In the genomic region with DNA sequence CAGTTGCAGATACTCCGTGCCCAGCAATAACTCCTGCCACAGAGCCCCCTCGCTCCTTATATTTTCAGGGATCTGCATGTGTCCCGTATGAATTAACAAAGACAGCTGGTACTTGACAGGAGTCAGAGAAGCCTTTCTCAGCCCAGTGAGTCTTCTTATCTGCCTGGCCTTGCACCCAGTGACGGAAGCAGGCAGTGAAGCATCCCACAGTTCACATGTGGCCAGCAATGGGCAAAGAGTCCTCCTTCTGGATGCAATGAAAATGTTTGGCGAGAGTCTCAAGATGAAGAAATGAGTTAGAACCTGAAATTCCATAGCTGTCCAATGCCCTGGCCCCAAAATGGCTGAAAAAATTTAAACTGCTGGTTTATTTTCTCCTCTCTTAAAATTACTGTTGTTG, we compare ENCODE assay signal across 19 mouse cellular contexts.
DNase-seq lines count a peak whose midpoint lies in the region; ATAC-seq and TF ChIP-seq lines count a peak whose summit lies in the region.
"Had no signal": no experiment of that assay in that cellular context is flagged by ENCODE, and none has a peak within 500 bp of the region (broad histone marks: within the 10 kb centered on the region; RNA-seq: fewer than 3 reads in every experiment).

No protein-coding gene starts in this region.

- ATAC-seq in kidney, embryonic 14.5 days (ENCODE audit: low FRiP score, low TSS enrichment) = no peak; the same call in 1 of the 2 replicates
- no peak for ATAC-seq in stomach, embryonic 14.5 days (ENCODE audit: insufficient number of reproducible peaks, insufficient read depth, low FRiP score, low read depth)
- no peak for ATAC-seq in stomach, postnatal 0 days (ENCODE audit: low FRiP score, low TSS enrichment)
- ATAC-seq: forebrain, embryonic 15.5 days; hindbrain, postnatal 0 days had no signal

- H3K4me3 ChIP-seq in kidney, embryonic 14.5 days (ENCODE audit: low read length) = no peak overlapping the region
- no peak overlapping the region for H3K4me3 ChIP-seq in stomach, embryonic 14.5 days (ENCODE audit: low read depth, low read length)
- H3K4me3 ChIP-seq in stomach, postnatal 0 days (ENCODE audit: low read depth, low read length) = no peak overlapping the region
- H3K4me3 ChIP-seq: erythroblast, embryonic 14.5 days; forebrain, embryonic 15.5 days; limb, embryonic 12.5 days; liver, embryonic 13.5 days; neural tube, embryonic 12.5 days had no signal

- no peaks in the 10 kb centered on the region for H3K27me3 ChIP-seq in kidney, embryonic 14.5 days (ENCODE audit: control insufficient read depth, insufficient read depth, low read length)
- no peaks in the 10 kb centered on the region for H3K27me3 ChIP-seq in stomach, embryonic 14.5 days (ENCODE audit: control insufficient read depth, insufficient read depth, low read length)
- no peaks in the 10 kb centered on the region for H3K27me3 ChIP-seq in stomach, postnatal 0 days (ENCODE audit: control insufficient read depth, insufficient read depth, low read length)
- H3K27me3 ChIP-seq: CH12.LX; forebrain, embryonic 15.5 days; limb, embryonic 12.5 days; liver, embryonic 13.5 days; neural tube, embryonic 12.5 days had no signal

- no peak for TF ChIP-seq EP300 in stomach, postnatal 0 days (optimal IDR thresholded peaks at IDR 0.05)

- H3K9me3 ChIP-seq in kidney, embryonic 14.5 days (ENCODE audit: control insufficient read depth, low read length) = no peaks in the 10 kb centered on the region
- H3K9me3 ChIP-seq in stomach, embryonic 14.5 days (ENCODE audit: control insufficient read depth, low read depth, low read length) = no peaks in the 10 kb centered on the region
- H3K9me3 ChIP-seq in stomach, postnatal 0 days (ENCODE audit: control insufficient read depth, low read length) = no peaks in the 10 kb centered on the region
- H3K9me3 ChIP-seq: forebrain, embryonic 15.5 days; limb, embryonic 12.5 days; liver, embryonic 13.5 days; neural tube, embryonic 12.5 days had no signal

- H3K4me1 ChIP-seq in kidney, embryonic 14.5 days (ENCODE audit: control insufficient read depth, insufficient read depth, low read length) = peaks cover 14% of the 10 kb centered on the region
- peaks cover 8% of the 10 kb centered on the region for H3K4me1 ChIP-seq in stomach, embryonic 14.5 days (ENCODE audit: control insufficient read depth, insufficient read depth, low read length)
- H3K4me1 ChIP-seq in stomach, postnatal 0 days (replicated peaks; ENCODE audit: control insufficient read depth, insufficient read depth) = 0 out of 2 replicates have a peak, but pooled peaks cover 2% of the 10 kb centered on the region
- H3K4me1 ChIP-seq: forebrain, embryonic 15.5 days; liver, embryonic 13.5 days; neural tube, embryonic 12.5 days had no signal

- H3K4me2 ChIP-seq in kidney, embryonic 14.5 days (replicated peaks; ENCODE audit: low read depth, low read length) = no peak overlapping the region
- no peak overlapping the region for H3K4me2 ChIP-seq in stomach, embryonic 14.5 days (replicated peaks; ENCODE audit: low read depth, low read length)
- no peak overlapping the region for H3K4me2 ChIP-seq in stomach, postnatal 0 days (replicated peaks; ENCODE audit: low read depth)
- H3K4me2 ChIP-seq: forebrain, embryonic 15.5 days; limb, embryonic 12.5 days; liver, embryonic 13.5 days; neural tube, embryonic 12.5 days had no signal

- peak; percentile 17 for DNase-seq in adrenal gland, postnatal 10 days
- no peak for DNase-seq in adrenal gland, adult 18-20 months (ENCODE audit: low spot score in 2 of 2)
- DNase-seq in kidney, adult 8-10 months = no peak
- DNase-seq in stomach, postnatal 0 days (ENCODE audit: low spot score) = no peak
- DNase-seq in gastrocnemius, postnatal 36 days = no peak
- no peak for DNase-seq in thymus, postnatal 36 days
- DNase-seq: cerebellum, adult 11 months; cerebellum, postnatal 14 days; heart, postnatal 4 days; liver, embryonic 13.5 days; right cerebral cortex, postnatal 25 days had no signal

- no peak for TF ChIP-seq CTCF in stomach, postnatal 0 days (IDR thresholded peaks at IDR 0.05; ENCODE audit: low read depth)

- H3K9ac ChIP-seq in kidney, embryonic 14.5 days (ENCODE audit: low read depth, low read length) = no peak overlapping the region
- H3K9ac ChIP-seq in stomach, embryonic 14.5 days (replicated peaks; ENCODE audit: low read depth, low read length) = no peak overlapping the region
- H3K9ac ChIP-seq in stomach, postnatal 0 days (ENCODE audit: low read length) = no peak overlapping the region
- H3K9ac ChIP-seq: forebrain, embryonic 15.5 days; limb, embryonic 12.5 days; liver, embryonic 13.5 days; neural tube, embryonic 12.5 days had no signal

- peak overlapping the region; percentile 55; the same call in 1 of the 2 replicates for H3K27ac ChIP-seq in kidney, embryonic 14.5 days (ENCODE audit: low read depth, low read length)
- peak overlapping the region; percentile 33; the same call in 1 of the 2 replicates for H3K27ac ChIP-seq in stomach, embryonic 14.5 days (ENCODE audit: low read length)
- no peak overlapping the region for H3K27ac ChIP-seq in stomach, postnatal 0 days (replicated peaks)
- H3K27ac ChIP-seq: forebrain, embryonic 15.5 days; hindbrain, postnatal 0 days; limb, embryonic 12.5 days; liver, embryonic 13.5 days; neural tube, embryonic 12.5 days had no signal

- H3K36me3 ChIP-seq in kidney, embryonic 14.5 days (ENCODE audit: control insufficient read depth, insufficient read depth, low read length) = no peaks in the 10 kb centered on the region
- no peaks in the 10 kb centered on the region for H3K36me3 ChIP-seq in stomach, embryonic 14.5 days (ENCODE audit: control insufficient read depth, insufficient read depth, low read length)
- H3K36me3 ChIP-seq in stomach, postnatal 0 days (ENCODE audit: control insufficient read depth, insufficient read depth, low read length) = no peaks in the 10 kb centered on the region
- H3K36me3 ChIP-seq: forebrain, embryonic 15.5 days; limb, embryonic 12.5 days; liver, embryonic 13.5 days; neural tube, embryonic 12.5 days had no signal

- WGBS in kidney, embryonic 14.5 days = 36% methylated on average over 5 of the region's 5 CpGs
- WGBS in stomach, embryonic 14.5 days = 68% methylated on average over 5 of the region's 5 CpGs
- 83% methylated on average over 5 of the region's 5 CpGs for WGBS in stomach, postnatal 0 days

- intact Hi-C loops in gastrocnemius, postnatal 36 days (cut with DNase I) = no loop called here
